Mouse (Mus musculus) spleen, embryonic (tissue): ENCODE data around the gene Fam47c.

Source experiments
- CTCF ChIA-PET: fragments of 350-600 bp; sonication (Branson Sonifier 250); formaldehyde crosslinking; loops from one replicate; lab custom pipeline; 2022; lab: Charles Lee

Gene Fam47c

GRCm38 (mm10) chrX:78737463-78737862 is at the start of gene Fam47c:
Gene Fam47c, plus strand, starts transcription at chrX:78737763.
- CTCF ChIA-PET = no interaction called here

GRCm38 (mm10) chrX:78769408-78769807 is 31.8 kb downstream of the Fam47c start:
- CTCF ChIA-PET = no interaction called here

- CTCF ChIA-PET = no interaction called here
Observed at GRCm38 (mm10) chrX:78777078-78777477, 39.5 kb downstream of the Fam47c start.
